Mouse (Mus musculus) stomach, embryonic 14.5 days (tissue): Measurements from ENCODE around the gene Tmem79. TPM values are rescaled to one million over a fixed set of nuclear protein-coding genes. Genes with fewer than 3 reads are reported as not detected.
A peak's percentile ranks its signal among the peaks of the same experiment; 100 is the strongest.
"Not testable (repeated sequence)": the region's sequence is repeated elsewhere in the genome, so short reads cannot be mapped to it uniquely, and the experiment has no call there.

Source experiments
- ATAC-seq: fragments of 200-750 bp; cut with Nextera tagmentation; 2 replicates; pipeline ENCODE4 v1.8.0; 2017; ENCODE audit warnings: low read depth, moderate TSS enrichment; ENCODE audit not compliant: insufficient number of reproducible peaks, insufficient read depth, low FRiP score
- H3K27ac ChIP-seq: fragments of 300-500 bp; sonication (generic); 2 replicates; pipeline ENCODE4 v1.5.1; 2014; ENCODE audit warnings: mild to moderate bottlenecking, low read length, moderate library complexity, mixed read lengths
- H3K27me3 ChIP-seq: fragments of 300-500 bp; sonication (generic); 2 replicates; pipeline ENCODE4 v1.6.1; 2014; ENCODE audit warnings: low read length, control low read depth, mixed read lengths; ENCODE audit not compliant: control insufficient read depth, insufficient read depth
- H3K36me3 ChIP-seq: fragments of 300-500 bp; sonication (generic); 2 replicates; pipeline ENCODE4 v1.6.1; 2014; ENCODE audit warnings: mild to moderate bottlenecking, control low read depth, low read length, moderate library complexity, mixed read lengths; ENCODE audit not compliant: control insufficient read depth, insufficient read depth
- H3K4me1 ChIP-seq: fragments of 300-500 bp; sonication (generic); 2 replicates; pipeline ENCODE4 v1.6.1; 2014; ENCODE audit warnings: low read length, control low read depth, mixed read lengths; ENCODE audit not compliant: control insufficient read depth, insufficient read depth
- H3K4me2 ChIP-seq: fragments of 300-500 bp; sonication (generic); replicated peaks from 2 replicates; pipeline ENCODE4 v1.6.1; 2014; ENCODE audit warnings: low read depth, low read length, control low read depth
- H3K4me3 ChIP-seq: fragments of 300-500 bp; sonication (generic); 2 replicates; pipeline ENCODE4 v1.5.1; 2014; ENCODE audit warnings: low read depth, low read length, control low read depth
- H3K9ac ChIP-seq: fragments of 300-500 bp; sonication (generic); replicated peaks from 2 replicates; pipeline ENCODE4 v1.6.1; 2014; ENCODE audit warnings: low read depth, mild to moderate bottlenecking, control low read depth, low read length, moderate library complexity, mixed read lengths
- H3K9me3 ChIP-seq: fragments of 300-500 bp; sonication (generic); 2 replicates; pipeline ENCODE4 v1.6.1; 2016; ENCODE audit warnings: low read depth, low read length, control low read depth; ENCODE audit not compliant: control insufficient read depth
- WGBS: fragments of 180-500 bp; shearing (Covaris S2); extraction: QIAGEN DNeasy Blood & Tissue Kit; methylation state at CpG from one replicate; pipeline ENCODE4 v1.1.7; 2014; 5-methylcytosine and 5-hydroxymethylcytosine counted together
- polyA plus RNA-seq: library from polyadenylated mRNA; unstranded; fragments of >200 nt; fragmentation: Nextera tagmentation; extraction: Ambion mirVana; gene quantifications from 2 replicates; pipeline ENCODE4 v1.2.1, GENCODE M21; 2014

The Tmem79 gene
- polyA plus RNA-seq, 1 experiment from 2014 or later = 20.5 TPM

- WGBS = 92% methylated on average over 9 of the region's 9 CpGs
- H3K27me3 ChIP-seq, ATAC-seq: not testable (repeated sequence)
These were observed 36.7 kb upstream of the Tmem79 start, which contains the start of gene Bglap3 for GRCm38 (mm10) chr3:88372643-88373042. Bglap3 (minus strand) TSS chr3:88372743.

GRCm38 (mm10) chr3:88368511-88368910 lies 32.6 kb upstream of the Tmem79 start:
- H3K9me3 ChIP-seq, H3K4me2 ChIP-seq: not testable (repeated sequence)
- WGBS = 84% methylated on average over 7 of the region's 7 CpGs

More at GRCm38 (mm10) chr3:88372643-88373042, 36.7 kb upstream of the Tmem79 start, which contains the start of gene Bglap3:
- H3K4me3 ChIP-seq, H3K9ac ChIP-seq, H3K27ac ChIP-seq, H3K9me3 ChIP-seq, H3K4me2 ChIP-seq, H3K4me1 ChIP-seq, H3K36me3 ChIP-seq: not testable (repeated sequence)

GRCm38 (mm10) chr3:88367517-88367916 lies 31.6 kb upstream of the Tmem79 start:
- ATAC-seq, H3K36me3 ChIP-seq, H3K27ac ChIP-seq, H3K9ac ChIP-seq, H3K4me2 ChIP-seq, H3K4me3 ChIP-seq, H3K27me3 ChIP-seq, H3K9me3 ChIP-seq, H3K4me1 ChIP-seq: not testable (repeated sequence)
- 39% methylated on average over 3 of the region's 7 CpGs for WGBS

More at GRCm38 (mm10) chr3:88368511-88368910, 32.6 kb upstream of the Tmem79 start:
- H3K27ac ChIP-seq, ATAC-seq, H3K4me3 ChIP-seq, H3K9ac ChIP-seq, H3K36me3 ChIP-seq, H3K27me3 ChIP-seq, H3K4me1 ChIP-seq: not testable (repeated sequence)

- H3K4me1 ChIP-seq, H3K27ac ChIP-seq, H3K4me3 ChIP-seq, H3K36me3 ChIP-seq, H3K9ac ChIP-seq, H3K27me3 ChIP-seq, H3K9me3 ChIP-seq: not testable (repeated sequence)
- ATAC-seq = peak; percentile 83
- 6% methylated on average over 17 of the region's 22 CpGs for WGBS
- H3K4me2 ChIP-seq = peak overlapping the region; percentile 36; the same call in 1 of the 2 replicates
These were observed 31.0 kb upstream of the Tmem79 start for GRCm38 (mm10) chr3:88366830-88367428.

GRCm38 (mm10) chr3:88365705-88366361 lies 29.9 kb upstream of the Tmem79 start:
- Histone ChIP-seq H3K36me3 (peaks cover 18% of the 10 kb centered on the region), H3K27me3 (peaks cover 6% of the 10 kb centered on the region; the same call in 1 of the 2 replicates), H3K27ac (no peak overlapping the region), H3K4me2 (no peak overlapping the region), H3K4me1 (peaks cover 6% of the 10 kb centered on the region; the same call in 1 of the 2 replicates), H3K9me3 (peaks cover 4% of the 10 kb centered on the region; the same call in 1 of the 2 replicates), H3K4me3 (no peak overlapping the region), H3K9ac (no peak overlapping the region)
- WGBS = 40% methylated on average over 34 of the region's 34 CpGs
- ATAC-seq = no peak

GRCm38 (mm10) chr3:88364337-88364736 lies 28.4 kb upstream of the Tmem79 start, which contains the start of gene Paqr6:
Paqr6 (plus strand) TSS chr3:88364584.
- Histone ChIP-seq H3K27me3 (peaks cover 6% of the 10 kb centered on the region; the same call in 1 of the 2 replicates), H3K4me2 (peak within 1 kb of the TSS; percentile 30), H3K27ac (peak within 1 kb of the TSS; percentile 33; the same call in 1 of the 2 replicates), H3K36me3 (peaks cover 29% of the 10 kb centered on the region), H3K4me1 (peaks cover 6% of the 10 kb centered on the region; the same call in 1 of the 2 replicates), H3K9ac (no peak within 1 kb of the TSS; the same call in 1 of the 2 replicates), H3K9me3 (no peaks in the 10 kb centered on the region), H3K4me3 (peak within 1 kb of the TSS; percentile 8; the same call in 1 of the 2 replicates)
- WGBS = 4% methylated on average over 16 of the region's 16 CpGs
- ATAC-seq = peak; percentile 35; the same call in 1 of the 2 replicates

- ATAC-seq = peak; percentile 54; the same call in 1 of the 2 replicates
- Histone ChIP-seq H3K4me3 (no peak overlapping the region), H3K4me2 (no peak overlapping the region), H3K36me3 (peaks cover 35% of the 10 kb centered on the region), H3K27ac (peak overlapping the region; percentile 33; the same call in 1 of the 2 replicates), H3K9me3 (no peaks in the 10 kb centered on the region), H3K9ac (no peak overlapping the region; the same call in 1 of the 2 replicates), H3K27me3 (peaks cover 6% of the 10 kb centered on the region; the same call in 1 of the 2 replicates), H3K4me1 (peaks cover 6% of the 10 kb centered on the region; the same call in 1 of the 2 replicates)
- WGBS = 44% methylated on average over 4 of the region's 4 CpGs
These were observed 27.8 kb upstream of the Tmem79 start for GRCm38 (mm10) chr3:88363700-88364099.

GRCm38 (mm10) chr3:88361612-88362313 lies 25.8 kb upstream of the Tmem79 start:
- ATAC-seq = no peak
- WGBS = 88% methylated on average over 2 of the region's 2 CpGs

More at GRCm38 (mm10) chr3:88361612-88362313, 25.8 kb upstream of the Tmem79 start:
- peaks cover 53% of the 10 kb centered on the region for H3K36me3 ChIP-seq
- peaks cover 6% of the 10 kb centered on the region; the same call in 1 of the 2 replicates for H3K27me3 ChIP-seq
- H3K27ac ChIP-seq = no peak overlapping the region
- no peak overlapping the region for H3K9ac ChIP-seq
- no peak overlapping the region for H3K4me3 ChIP-seq
- peaks cover 6% of the 10 kb centered on the region; the same call in 1 of the 2 replicates for H3K4me1 ChIP-seq
- no peak overlapping the region for H3K4me2 ChIP-seq
- no peaks in the 10 kb centered on the region for H3K9me3 ChIP-seq
